Mouse (Mus musculus): ENCODE measurements around the gene Notch1.

Notch1 gene

GRCm38 (mm10) chr2:26444946-26445665 is 71.4 kb downstream of the Notch1 start, which contains the start of gene Sec16a:
TSS of gene Sec16a (minus strand) at chr2:26445216.
- peak; percentile 100 for DNase-seq (ENCODE audit: low read depth)

GRCm38 (mm10) chr2:26444368-26444767 is 72.1 kb downstream of the Notch1 start:
- DNase-seq (ENCODE audit: low read depth) = no peak

GRCm38 (mm10) chr2:26443876-26444275 is 72.6 kb downstream of the Notch1 start:
- no peak for DNase-seq (ENCODE audit: low read depth)

GRCm38 (mm10) chr2:26442843-26443242 is 73.6 kb downstream of the Notch1 start:
- no peak for DNase-seq (ENCODE audit: low read depth)

GRCm38 (mm10) chr2:26441688-26442087 is 74.8 kb downstream of the Notch1 start:
- no peak for DNase-seq (ENCODE audit: low read depth)

GRCm38 (mm10) chr2:26441261-26441660 is 75.2 kb downstream of the Notch1 start:
- DNase-seq (ENCODE audit: low read depth) = no peak

GRCm38 (mm10) chr2:26439671-26440070 is 76.8 kb downstream of the Notch1 start:
- no peak for DNase-seq (ENCODE audit: low read depth)

GRCm38 (mm10) chr2:26438373-26438772 is 78.1 kb downstream of the Notch1 start:
- DNase-seq (ENCODE audit: low read depth) = no peak

- no peak for DNase-seq (ENCODE audit: low read depth)
Observed at GRCm38 (mm10) chr2:26437221-26437620, 79.2 kb downstream of the Notch1 start.

GRCm38 (mm10) chr2:26434791-26435572 is 81.5 kb downstream of the Notch1 start:
- DNase-seq (ENCODE audit: low read depth) = no peak

GRCm38 (mm10) chr2:26429851-26430250 is 86.6 kb downstream of the Notch1 start:
- DNase-seq (ENCODE audit: low read depth) = no peak

- no peak for DNase-seq (ENCODE audit: low read depth)
Observed at GRCm38 (mm10) chr2:26424541-26424940, 91.9 kb downstream of the Notch1 start.

- no peak for DNase-seq (ENCODE audit: low read depth)
Observed at GRCm38 (mm10) chr2:26423086-26423485, 93.4 kb downstream of the Notch1 start.

- no peak for DNase-seq (ENCODE audit: low read depth)
Observed at GRCm38 (mm10) chr2:26421969-26422368, 94.5 kb downstream of the Notch1 start.

- no peak for DNase-seq (ENCODE audit: low read depth)
Observed at GRCm38 (mm10) chr2:26418120-26418519, 98.3 kb downstream of the Notch1 start.

GRCm38 (mm10) chr2:26417066-26417465 is 99.4 kb downstream of the Notch1 start:
- no peak for DNase-seq (ENCODE audit: low read depth)

GRCm38 (mm10) chr2:26410931-26411411 is 105.5 kb downstream of the Notch1 start:
- DNase-seq (ENCODE audit: low read depth) = no peak

- DNase-seq (ENCODE audit: low read depth) = no peak
Observed at GRCm38 (mm10) chr2:26410091-26410490, 106.4 kb downstream of the Notch1 start.

- DNase-seq (ENCODE audit: low read depth) = no peak
Observed at GRCm38 (mm10) chr2:26409362-26409761, 107.1 kb downstream of the Notch1 start.

GRCm38 (mm10) chr2:26408515-26409356 is 107.7 kb downstream of the Notch1 start, which contains the start of gene Inpp5e:
TSS of gene Inpp5e (minus strand) at chr2:26409203.
- peak; percentile 94 for DNase-seq (ENCODE audit: low read depth)

All from naive thymus-derived CD4-positive, alpha-beta T cell, adult 2 months (primary cell).